Mouse (Mus musculus) cerebellum, adult 2 months (tissue): ENCODE measurements around the gene R3hdm2.

Experiments used
- CTCF ChIP-seq: fragments of 200-500 bp; IDR thresholded peaks from 2 replicates; pipeline ENCODE4 v1.5.1; 2011; ENCODE audit warnings: low read depth, mild to moderate bottlenecking, control low read depth, low read length, moderate library complexity, borderline replicate concordance; ENCODE audit not compliant: insufficient read depth
- POLR2A ChIP-seq: fragments of 200-500 bp; IDR thresholded peaks from 2 replicates; pipeline ENCODE4 v1.6.1; 2011; ENCODE audit warnings: low read length, control low read depth, borderline replicate concordance; ENCODE audit not compliant: insufficient read depth

DNA sequence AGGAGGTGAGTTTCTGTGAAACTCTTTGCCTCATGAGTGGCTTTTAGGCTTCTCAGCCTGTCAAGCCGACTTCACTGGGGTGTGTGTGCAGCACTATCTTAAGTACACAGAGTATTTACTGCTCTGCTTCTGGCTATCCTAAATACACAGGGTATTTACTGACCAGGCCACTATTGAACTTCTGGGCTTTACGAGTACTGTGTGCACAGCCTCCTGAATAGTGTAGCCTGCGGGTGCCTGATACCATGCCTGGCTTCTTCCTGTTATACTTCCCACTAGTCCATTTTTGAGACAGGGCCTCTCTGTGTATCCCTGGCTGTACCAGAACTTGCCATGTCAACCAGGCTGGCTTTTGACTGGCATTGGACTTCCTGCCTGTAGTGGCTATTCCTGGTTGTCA, 2.4 kb upstream of the R3hdm2 start:
- TF ChIP-seq POLR2A (no peak), CTCF (no peak)
